Mouse (Mus musculus) cortical plate, adult 2 months (tissue): ENCODE measurements around the gene Zfp316. TPM values are rescaled to one million over a fixed set of nuclear protein-coding genes. Genes with fewer than 3 reads are reported as not detected.

Experiments
- H3K27ac ChIP-seq: fragments of 200-500 bp; 2 replicates; pipeline ENCODE4 v1.5.1; 2012; ENCODE audit warnings: low read length, control low read depth, inconsistent platforms; ENCODE audit not compliant: insufficient read depth
- H3K4me1 ChIP-seq: fragments of 200-500 bp; 2 replicates; pipeline ENCODE4 v1.6.1; 2011; ENCODE audit warnings: low read length; ENCODE audit not compliant: control insufficient read depth, insufficient read depth
- H3K4me3 ChIP-seq: fragments of 200-500 bp; 2 replicates; pipeline ENCODE4 v1.5.1; 2011; ENCODE audit warnings: mild to moderate bottlenecking, low read length, control low read depth; ENCODE audit not compliant: insufficient read depth
- CTCF ChIP-seq: fragments of 200-500 bp; IDR thresholded peaks from 2 replicates; pipeline ENCODE4 v1.5.1; 2011; ENCODE audit warnings: mild to moderate bottlenecking, control low read depth, low read length; ENCODE audit not compliant: insufficient read depth; ENCODE audit errors: extremely low read depth
- POLR2A ChIP-seq: fragments of 200-500 bp; IDR thresholded peaks from 2 replicates; pipeline ENCODE4 v1.6.1; 2011; ENCODE audit warnings: mild to moderate bottlenecking, low read length, control low read depth; ENCODE audit not compliant: insufficient read depth; ENCODE audit errors: extremely low read depth
- polyA plus RNA-seq: library from polyadenylated mRNA; depleted of rRNA; stranded (reverse); fragments of >200 nt; gene quantifications from 2 replicates; pipeline ENCODE4 v1.2.3, GENCODE M21; 2012

Zfp316 gene
- polyA plus RNA-seq, 1 experiment = 13.9 TPM

GRCm38 (mm10) chr5:143288378-143288911 is 18.6 kb upstream of the Zfp316 start:
- no peak for TF ChIP-seq CTCF
- no peak for TF ChIP-seq POLR2A
- Histone ChIP-seq H3K27ac (no peak overlapping the region), H3K4me3 (no peak overlapping the region), H3K4me1 (no peaks in the 10 kb centered on the region)

GRCm38 (mm10) chr5:143287774-143288328 is 18.0 kb upstream of the Zfp316 start:
- no peak overlapping the region for H3K4me3 ChIP-seq
- H3K27ac ChIP-seq = no peak overlapping the region
- TF ChIP-seq CTCF = no peak
- TF ChIP-seq POLR2A = no peak
- no peaks in the 10 kb centered on the region for H3K4me1 ChIP-seq

- H3K4me3 ChIP-seq = no peak overlapping the region
- H3K4me1 ChIP-seq = no peaks in the 10 kb centered on the region
- no peak overlapping the region for H3K27ac ChIP-seq
- TF ChIP-seq POLR2A = no peak
- TF ChIP-seq CTCF = peak; percentile 39
Observed at GRCm38 (mm10) chr5:143284762-143285161, 14.9 kb upstream of the Zfp316 start.

- Histone ChIP-seq H3K4me1 (no peaks in the 10 kb centered on the region), H3K27ac (no peak overlapping the region), H3K4me3 (no peak overlapping the region)
- TF ChIP-seq CTCF (no peak), POLR2A (no peak)
Observed at GRCm38 (mm10) chr5:143279247-143279646, 9.4 kb upstream of the Zfp316 start.

GRCm38 (mm10) chr5:143275761-143276160 is 5.9 kb upstream of the Zfp316 start:
- TF ChIP-seq CTCF = no peak
- no peak for TF ChIP-seq POLR2A
- H3K4me3 ChIP-seq = no peak overlapping the region
- H3K27ac ChIP-seq = no peak overlapping the region
- H3K4me1 ChIP-seq = peaks cover 3% of the 10 kb centered on the region

GRCm38 (mm10) chr5:143272540-143273330 is 2.9 kb upstream of the Zfp316 start:
- H3K4me1 ChIP-seq = peaks cover 7% of the 10 kb centered on the region
- H3K27ac ChIP-seq = no peak overlapping the region
- no peak for TF ChIP-seq CTCF
- no peak for TF ChIP-seq POLR2A
- no peak overlapping the region for H3K4me3 ChIP-seq

GRCm38 (mm10) chr5:143272108-143272507 is 2.3 kb upstream of the Zfp316 start:
- peaks cover 7% of the 10 kb centered on the region for H3K4me1 ChIP-seq
- TF ChIP-seq CTCF (no peak), POLR2A (no peak)
- H3K27ac ChIP-seq = no peak overlapping the region
- no peak overlapping the region for H3K4me3 ChIP-seq

- Histone ChIP-seq H3K27ac (0 out of 2 replicates have a peak overlapping the region, but pooled peaks have one; percentile 6), H3K4me3 (no peak overlapping the region; the same call in 1 of the 2 replicates), H3K4me1 (peaks cover 7% of the 10 kb centered on the region)
- no peak for TF ChIP-seq POLR2A
- no peak for TF ChIP-seq CTCF
Observed at GRCm38 (mm10) chr5:143271642-143272041, 1.8 kb upstream of the Zfp316 start.

- TF ChIP-seq POLR2A (no peak), CTCF (no peak)
- peaks cover 7% of the 10 kb centered on the region for H3K4me1 ChIP-seq
- H3K27ac ChIP-seq = peak overlapping the region; percentile 97
- peak overlapping the region; percentile 75 for H3K4me3 ChIP-seq
Observed at GRCm38 (mm10) chr5:143270151-143270519, 313 bp upstream of the Zfp316 start.

- TF ChIP-seq POLR2A = no peak
- no peak for TF ChIP-seq CTCF
- peak overlapping the region; percentile 97 for H3K27ac ChIP-seq
- H3K4me1 ChIP-seq = peaks cover 7% of the 10 kb centered on the region
- H3K4me3 ChIP-seq = peak overlapping the region; percentile 75
Observed at GRCm38 (mm10) chr5:143268985-143269362, 848 bp downstream of the Zfp316 start.
